In genomic region chr14:105922874-105923273, GRCm38 (mm10) we compare ENCODE assay signal across 8 mouse cellular contexts. TPM values are rescaled to one million over a fixed set of nuclear protein-coding genes. Genes with fewer than 3 reads are reported as not detected.
A peak's percentile ranks its signal among the peaks of the same experiment; 100 is the strongest.
DNase-seq lines count a peak whose midpoint lies in the region; ATAC-seq and TF ChIP-seq lines count a peak whose summit lies in the region.

No protein-coding gene starts in this region.

- ATAC-seq in lung, postnatal 0 days, result peak; percentile 76

- H3K4me2 ChIP-seq in CH12.LX (ENCODE audit: insufficient read depth, low read depth, poor library complexity, severe bottlenecking), result no peak overlapping the region
- no peak overlapping the region for H3K4me2 ChIP-seq in lung, postnatal 0 days (replicated peaks; ENCODE audit: low read depth, low read length)

- no peaks in the 10 kb centered on the region for H3K36me3 ChIP-seq in CH12.LX (replicated peaks in 1 of 2; ENCODE audit: control insufficient read depth in 1 of 2, insufficient read depth in 1 of 2, low read length in 1 of 2)
- H3K36me3 ChIP-seq in lung, postnatal 0 days (ENCODE audit: insufficient read depth, low read length), result no peaks in the 10 kb centered on the region

- DNase-seq in adrenal gland, adult 2 months, result peak; percentile 62
- DNase-seq in adrenal gland, adult 8-10 months, result no peak
- peak; percentile 74 for DNase-seq in CH12.LX (ENCODE audit: extremely low read depth)
- DNase-seq in fibroblast of lung, adult 2 months (ENCODE audit: low read depth), result peak; percentile 13
- DNase-seq in lung, postnatal 0 days (ENCODE audit: low spot score), result peak; percentile 62
- DNase-seq in layer of hippocampus, postnatal 10 days (ENCODE audit: low spot score in 2 of 2), result no peak
- no peak for DNase-seq in spleen, postnatal 4 days (ENCODE audit: low spot score in 2 of 2)
- DNase-seq in thymus, postnatal 0 days (ENCODE audit: low spot score), result no peak

- no peaks in the 10 kb centered on the region for H3K27me3 ChIP-seq in CH12.LX (replicated peaks)
- no peaks in the 10 kb centered on the region for H3K27me3 ChIP-seq in lung, postnatal 0 days (replicated peaks; ENCODE audit: insufficient read depth, low read length)

- TF ChIP-seq EP300 in CH12.LX (IDR thresholded peaks at IDR 0.05; ENCODE audit: low read length), result peak; percentile 53; the same call in 1 of the 2 replicates
- TF ChIP-seq EP300 in lung, postnatal 0 days (IDR thresholded peaks at IDR 0.05), result no peak

- no peak for TF ChIP-seq CTCF in CH12.LX (conservative IDR thresholded peaks at IDR 0.05 in 1 of 2, IDR thresholded peaks at IDR 0.05 in 1 of 2; ENCODE audit: low read depth in 2 of 2, low read length in 2 of 2)
- no peak for TF ChIP-seq CTCF in lung, postnatal 0 days (IDR thresholded peaks at IDR 0.05)

- no peak overlapping the region for H3K9ac ChIP-seq in CH12.LX (ENCODE audit: insufficient read depth, low read depth)
- H3K9ac ChIP-seq in lung, postnatal 0 days (replicated peaks; ENCODE audit: low read depth), result no peak overlapping the region

- no peak for TF ChIP-seq POLR2A in CH12.LX (IDR thresholded peaks at IDR 0.05; ENCODE audit: low read depth, low read length)

- H3K79me2 ChIP-seq in CH12.LX (replicated peaks; ENCODE audit: control insufficient read depth, extremely low read depth, insufficient read depth, poor library complexity, severe bottlenecking), result no peaks in the 10 kb centered on the region

- H3K4me1 ChIP-seq in CH12.LX (ENCODE audit: control insufficient read depth in 1 of 2, insufficient read depth in 2 of 2), result peaks cover 0 to 7% of the 10 kb centered on the region in 2 experiments; a peak in 1 of 4 replicates
- H3K4me1 ChIP-seq in lung, postnatal 0 days (ENCODE audit: insufficient read depth, low read depth, low read length), result peaks cover 7% of the 10 kb centered on the region; the same call in 1 of the 2 replicates

- H3K27ac ChIP-seq in CH12.LX (ENCODE audit: insufficient read depth, low read depth), result no peak overlapping the region
- H3K27ac ChIP-seq in lung, postnatal 0 days (ENCODE audit: low read length), result 0 out of 2 replicates have a peak overlapping the region, but pooled peaks have one; percentile 0

- in situ Hi-C loops in CH12.LX (cut with MboI; ENCODE audit: low pct_ligation_motif_present, low pct_unique_long_range_greater_than_20kb, low sequenced_read_pairs), result no loop called here

- TF ChIP-seq RAD21 in CH12.LX (IDR thresholded peaks at IDR 0.05; ENCODE audit: low read depth, low read length), result no peak

- H3K4me3 ChIP-seq in CH12.LX (replicated peaks in 1 of 3; ENCODE audit: low read depth in 2 of 3, low read length in 2 of 3, poor library complexity in 1 of 3), result no peak overlapping the region
- H3K4me3 ChIP-seq in lung, postnatal 0 days (ENCODE audit: low read depth, low read length), result no peak overlapping the region

- H3K9me3 ChIP-seq in CH12.LX (replicated peaks; ENCODE audit: low read length), result peaks cover 26% of the 10 kb centered on the region
- H3K9me3 ChIP-seq in lung, postnatal 0 days (ENCODE audit: low read length), result no peaks in the 10 kb centered on the region

- dilution Hi-C loops in CH12.LX (cut with MboI; ENCODE audit: extremely low pct_ligation_motif_present, extremely low pct_unique_long_range_greater_than_20kb, low sequenced_read_pairs), result no loop called here

- 2% methylated on average over 8 of the region's 8 CpGs for WGBS in lung, postnatal 0 days

TF ChIP-seq in CH12.LX, 34 proteins besides CTCF, POLR2A, EP300 and RAD21:
- TF ChIP-seq ETS1 (conservative IDR thresholded peaks at IDR 0.05; ENCODE audit: low read depth, low read length), result peak; percentile 52
- peak; percentile 61 for TF ChIP-seq JUND (conservative IDR thresholded peaks at IDR 0.05; ENCODE audit: low read depth, low read length)
- no peak for TF ChIP-seq CHD1 (IDR thresholded peaks at IDR 0.05; ENCODE audit: low read depth, low read length)
- TF ChIP-seq BHLHE40 (IDR thresholded peaks at IDR 0.05; ENCODE audit: low read depth, low read length), result no peak
- TF ChIP-seq USF1 (IDR thresholded peaks at IDR 0.05; ENCODE audit: low read depth, low read length), result no peak
- TF ChIP-seq ELF1 (IDR thresholded peaks at IDR 0.05; ENCODE audit: low read depth, low read length), result no peak
- no peak for TF ChIP-seq NELFE (IDR thresholded peaks at IDR 0.05; ENCODE audit: low read depth, low read length)
- no peak for TF ChIP-seq ZC3H11A (IDR thresholded peaks at IDR 0.05; ENCODE audit: low read depth, low read length)
- TF ChIP-seq NRF1 (IDR thresholded peaks at IDR 0.05; ENCODE audit: low read depth, low read length), result no peak
- TF ChIP-seq USF2 (conservative IDR thresholded peaks at IDR 0.05; ENCODE audit: low read depth, low read length), result no peak
- TF ChIP-seq IRF4 (IDR thresholded peaks at IDR 0.05; ENCODE audit: low read depth, low read length), result peak; percentile 41; the same call in 1 of the 2 replicates
- no peak for TF ChIP-seq MEF2A (IDR thresholded peaks at IDR 0.05; ENCODE audit: borderline replicate concordance, low read depth, low read length)
- TF ChIP-seq CHD2 (IDR thresholded peaks at IDR 0.05; ENCODE audit: low read length), result no peak
TF ChIP-seq in CH12.LX: peak in this region for 3.

RNA-seq across cellular contexts. Expression of gene Spry2, which starts 26.3 kb away (rescaled TPM):
- 10 to 100 TPM; 31.3 to 40.0 TPM for total RNA-seq in adrenal gland, adult 2 months (2021)
- polyA plus RNA-seq in adrenal gland, adult 2 months (2012; rRNA removed), result 11.7 and 12.7 TPM in 2 replicates
- 10 to 100 TPM; 24.5 to 35.3 (median 33.9) TPM for total RNA-seq in adrenal gland, adult 8-10 months (2022)
- total RNA-seq in CH12.LX (2012; rRNA removed) (not detected in 2 replicates), CH12.LX (2014; rRNA removed) (not detected in 2 replicates)
- polyA plus RNA-seq in CH12.LX (2012; ENCODE audit: insufficient read length, low read depth), result 0.21 TPM in 1 of 2 replicates, not detected in the other
- 88.9 and 99.8 TPM in 2 replicates for polyA plus RNA-seq in lung, postnatal 0 days (2015; fragmentation: Nextera tagmentation; extraction: Ambion mirVana)
- total RNA-seq in layer of hippocampus, postnatal 10 days (2021), result 10 to 100 TPM; 70.6 to 72.6 TPM
- 27.4 and 30.4 TPM in 2 replicates for polyA plus RNA-seq in thymus, postnatal 0 days (2015; fragmentation: Nextera tagmentation; extraction: Ambion mirVana)

Comparison
In these comparisons a context has a peak if more than half of its experiments do, and no peak if none do; other contexts are left out.
1. DNase-seq: peak in adrenal gland, adult 2 months (single experiment), CH12.LX (single experiment), fibroblast of lung, adult 2 months (single experiment) and lung, postnatal 0 days (single experiment); none in adrenal gland, adult 8-10 months (single experiment), layer of hippocampus, postnatal 10 days (0 of 2), spleen, postnatal 4 days (0 of 2) and thymus, postnatal 0 days (single experiment).
2. RNA of gene Spry2, which starts 26.3 kb away (total RNA-seq): 70.6 to 72.6 TPM in layer of hippocampus, postnatal 10 days, 31.3 to 40.0 TPM in adrenal gland, adult 2 months and 24.5 to 35.3 TPM in adrenal gland, adult 8-10 months; not detected in CH12.LX; every median in the first group is over 10 times any median in the second.